Mouse (Mus musculus) ovary, adult 2 months (tissue): ENCODE data around the gene Glis3. TPM values are rescaled to one million over a fixed set of nuclear protein-coding genes. Genes with fewer than 3 reads are reported as not detected.

ENCODE experiments used
- polyA plus RNA-seq: library from polyadenylated mRNA; depleted of rRNA; stranded (reverse); fragments of >200 nt; gene quantifications from 2 replicates; pipeline ENCODE4 v1.2.3, GENCODE M21; 2012; rRNA removed

The Glis3 gene
- 9.8 and 12.1 TPM in 2 replicates for polyA plus RNA-seq

GRCm38 (mm10) chr19:28679776-28680391, at the start of gene Glis3:
Gene Glis3, minus strand, starts transcription at chr19:28680077.

Other genes with a start within 250 kb of the Glis3 start
- 9.7 and 11.3 TPM in 2 replicates for gene Slc1a1, start 155.0 kb upstream of the Glis3 start, polyA plus RNA-seq